ENCODE assay signal across 17 mouse cellular contexts in genomic region chrY:10643516-10643915, GRCm38 (mm10). TPM values are rescaled to one million over a fixed set of nuclear protein-coding genes. Genes with fewer than 3 reads are reported as not detected.
A peak's percentile ranks its signal among the peaks of the same experiment; 100 is the strongest.
DNase-seq lines count a peak whose midpoint lies in the region; ATAC-seq and TF ChIP-seq lines count a peak whose summit lies in the region.
"Not testable (repeated sequence)": the region's sequence is repeated elsewhere in the genome, so short reads cannot be mapped to it uniquely, and the experiment has no call there.
"Had no signal": no experiment of that assay in that cellular context is flagged by ENCODE, and none has a peak within 500 bp of the region (broad histone marks: within the 10 kb centered on the region; RNA-seq: fewer than 3 reads in every experiment).

No protein-coding gene starts in this region.

- not testable (repeated sequence) for DNase-seq in G1E (ENCODE audit: low spot score)
- DNase-seq in cerebellum, adult 18-20 months: peak; percentile 11 to 17
- DNase-seq in gastrocnemius, adult 18-20 months (ENCODE audit: low spot score): peak; percentile 1
- peak; percentile 0 for DNase-seq in heart, postnatal 25 days (ENCODE audit: low spot score)
- peak; percentile 4 for DNase-seq in layer of hippocampus, adult 11-12 months (ENCODE audit: low spot score)
- peak; percentile 4 for DNase-seq in lung, adult 2 months
- DNase-seq in ovary, postnatal 36 days (ENCODE audit: low spot score): peak; percentile 6
- DNase-seq in thymus, postnatal 10 days (ENCODE audit: low spot score in 2 of 2): peak; percentile 4

- ATAC-seq in G1E (ENCODE audit: extremely low read depth, insufficient number of reproducible peaks, low FRiP score, poor library complexity, severe bottlenecking): 0 out of 2 replicates have a peak, but pooled peaks have one; percentile 15

- not testable (repeated sequence) for H3K4me1 ChIP-seq in G1E (ENCODE audit: insufficient read depth, low read depth, low read length); lung, adult 2 months (ENCODE audit: control insufficient read depth, insufficient read depth, low read length)

- TF ChIP-seq CTCF in G1E (IDR thresholded peaks at IDR 0.05; ENCODE audit: low read depth, low read length); lung, adult 2 months (IDR thresholded peaks at IDR 0.05; ENCODE audit: insufficient read depth, low read length): not testable (repeated sequence)

- WGBS in lung, adult 2 months: no CpG with 5 or more reads among the region's 25 CpGs

- intact Hi-C loops in heart, postnatal 25 days (cut with DNase I): not testable (repeated sequence)

- not testable (repeated sequence) for TF ChIP-seq POLR2A in lung, adult 2 months (IDR thresholded peaks at IDR 0.05; ENCODE audit: borderline replicate concordance, extremely low read depth, low read depth, low read length)

- not testable (repeated sequence) for H3K4me3 ChIP-seq in G1E (ENCODE audit: low read depth, low read length); lung, adult 2 months (replicated peaks; ENCODE audit: extremely low read depth, low read depth, low read length)

- not testable (repeated sequence) for H3K36me3 ChIP-seq in G1E (replicated peaks)

- H3K27me3 ChIP-seq in G1E (ENCODE audit: insufficient read depth, low read length): not testable (repeated sequence)

- H3K9me3 ChIP-seq in G1E (replicated peaks): not testable (repeated sequence)

RNA-seq across cellular contexts. Expression of gene Gm21900, which starts 27.4 kb away (rescaled TPM):
- not detected in 2 replicates for total RNA-seq in G1E (2014; fragmentation: Nextera tagmentation)
- not detected in 2 replicates for total RNA-seq in G1E (2017)
- not detected in 2 replicates for polyA plus RNA-seq in G1E (2012)
- not detected for total RNA-seq in gastrocnemius, adult 18-20 months (2021)
- not detected for total RNA-seq in heart, postnatal 25 days (2021)
- polyA plus RNA-seq in lung, adult 2 months (2012; rRNA removed): not detected in 2 replicates
- total RNA-seq: left cerebral cortex, adult 8-10 months had no signal
- polyA plus RNA-seq: brain, embryonic 14.5 days; forebrain, embryonic 10.5 days; hindbrain, embryonic 10.5 days; intestine, embryonic 16.5 days; liver, embryonic 12.5 days; midbrain, embryonic 10.5 days; Patski; stomach, embryonic 15.5 days had no signal
